Mouse (Mus musculus): ENCODE data around the gene Hoxc10.
A peak's percentile ranks its signal among the peaks of the same experiment; 100 is the strongest.

Gene Hoxc10

DNA sequence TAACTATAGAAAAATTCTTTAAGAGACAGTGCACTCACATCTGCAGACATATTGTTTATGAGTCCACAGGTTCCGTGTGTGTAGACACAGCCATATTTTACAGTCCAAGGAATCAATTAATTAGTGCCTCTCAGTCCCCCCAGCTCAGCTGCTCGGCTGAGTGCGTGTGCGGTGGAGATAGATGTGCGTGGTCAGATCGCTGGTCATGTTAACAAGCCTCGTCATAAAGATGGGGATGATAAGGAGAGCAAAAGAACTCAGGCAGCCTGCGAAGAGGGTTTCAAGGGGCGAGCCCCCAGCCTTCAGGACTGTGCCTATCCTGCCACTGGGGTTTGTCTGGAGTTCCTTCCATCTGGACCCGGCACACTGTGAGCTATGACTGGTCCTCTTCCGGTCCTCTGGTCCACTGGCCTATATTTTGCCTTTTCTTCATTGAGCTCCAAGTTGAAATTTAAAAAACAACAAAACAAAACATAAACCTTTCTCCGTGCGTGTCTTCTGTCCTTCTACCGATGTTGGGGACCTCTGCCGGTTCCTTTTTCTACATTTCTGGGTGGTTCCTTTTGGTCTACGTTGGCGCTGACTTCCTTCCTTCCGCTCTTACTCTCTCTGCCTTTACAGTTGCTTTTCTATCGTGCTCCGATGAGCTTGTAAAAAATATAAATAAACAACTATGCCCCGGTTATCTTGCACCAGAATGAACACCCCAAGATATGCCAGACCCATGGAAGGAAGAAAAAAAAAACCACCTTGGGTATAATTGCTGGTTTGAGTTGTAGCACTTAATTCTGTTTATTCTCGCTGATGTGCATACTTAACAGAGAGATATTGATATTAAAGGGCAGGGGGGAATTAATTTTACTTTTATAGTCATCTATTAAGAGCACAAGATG, 21.2 kb upstream of the Hoxc10 start:
- no peak for DNase-seq (ENCODE audit: low spot score)

DNA sequence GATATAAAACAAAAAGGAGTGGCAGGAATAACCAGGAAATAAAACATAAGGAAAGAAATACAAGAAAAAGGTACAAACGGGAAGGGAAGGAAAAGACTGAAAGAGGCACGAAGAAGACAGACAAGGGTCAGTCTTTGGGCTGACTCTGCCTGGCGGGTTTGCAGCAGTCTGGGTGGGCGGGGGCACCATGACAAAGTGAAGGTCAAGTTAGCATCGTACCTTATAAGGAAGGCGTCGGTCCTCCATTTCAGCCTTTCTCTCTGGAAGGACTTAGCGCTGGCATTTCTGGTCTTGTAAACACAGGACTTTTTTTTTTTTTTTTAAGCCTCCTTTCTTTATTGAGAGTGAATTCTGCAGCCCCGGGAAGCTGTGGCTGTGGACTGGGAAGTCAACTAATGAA, 19.3 kb upstream of the Hoxc10 start:
- no peak for DNase-seq (ENCODE audit: low spot score)

GRCm38 (mm10) chr15:102948842-102949241, 17.8 kb upstream of the Hoxc10 start:
- no peak for DNase-seq (ENCODE audit: low spot score)

DNA sequence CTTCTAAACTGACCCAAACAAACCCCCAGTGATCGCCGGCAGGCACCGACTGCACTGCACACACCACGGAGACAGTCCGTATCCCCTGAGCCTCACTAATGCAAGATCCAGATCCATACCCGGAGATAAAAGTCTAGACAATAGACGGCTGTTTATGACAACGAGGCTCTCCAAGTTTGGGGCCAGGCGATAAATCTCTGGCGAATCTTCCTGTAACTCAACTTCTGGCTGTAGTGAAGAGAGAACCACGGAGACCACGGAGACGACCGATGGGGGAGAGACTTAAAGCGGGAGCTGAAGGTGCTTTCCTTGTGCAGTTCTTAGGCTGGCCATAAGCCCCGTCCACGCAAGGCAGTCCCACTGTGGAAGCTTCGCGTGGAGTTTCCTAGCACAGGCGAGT, 16.9 kb upstream of the Hoxc10 start:
- DNase-seq (ENCODE audit: low spot score), result no peak

DNA sequence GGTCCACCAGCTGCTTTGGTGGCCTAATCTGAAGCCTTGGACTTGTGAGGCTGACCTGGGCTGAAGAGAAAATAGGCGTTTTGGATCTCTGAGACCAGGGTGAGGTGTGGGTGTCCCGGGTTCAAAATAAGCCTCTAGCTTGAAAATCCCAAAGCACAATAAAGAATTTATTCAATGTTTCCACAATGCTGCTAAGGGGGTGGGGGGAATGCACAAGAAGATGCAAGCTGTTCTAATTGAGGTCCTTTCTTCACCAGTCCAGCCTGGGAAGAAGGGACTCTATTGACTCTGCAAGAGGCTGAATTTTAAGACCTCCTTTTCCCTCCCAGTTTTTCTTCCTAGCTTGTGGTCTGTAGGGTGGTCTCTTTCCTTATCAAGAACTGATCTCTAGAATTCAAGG, 15.7 kb upstream of the Hoxc10 start:
- DNase-seq (ENCODE audit: low spot score), result no peak

DNA sequence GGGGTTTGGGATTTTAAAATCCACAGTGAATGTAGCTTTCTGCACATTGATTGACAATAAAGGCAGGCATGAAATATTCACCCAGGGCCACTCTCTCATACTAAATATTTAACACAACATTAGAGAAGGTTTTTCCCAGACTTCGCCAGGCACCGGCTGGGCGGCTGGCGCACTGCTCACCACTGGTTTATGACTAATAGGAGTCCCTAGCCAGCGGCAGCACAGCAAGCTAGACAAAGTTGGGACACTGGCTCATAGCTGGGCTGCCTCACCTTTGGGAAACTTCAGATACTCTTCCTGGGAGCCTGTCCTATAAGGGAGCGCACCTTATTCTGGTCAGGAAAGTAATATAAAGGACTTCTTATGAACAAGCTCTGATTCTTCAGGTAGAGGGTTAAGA, 13.0 kb upstream of the Hoxc10 start:
- DNase-seq (ENCODE audit: low spot score), result no peak

DNA sequence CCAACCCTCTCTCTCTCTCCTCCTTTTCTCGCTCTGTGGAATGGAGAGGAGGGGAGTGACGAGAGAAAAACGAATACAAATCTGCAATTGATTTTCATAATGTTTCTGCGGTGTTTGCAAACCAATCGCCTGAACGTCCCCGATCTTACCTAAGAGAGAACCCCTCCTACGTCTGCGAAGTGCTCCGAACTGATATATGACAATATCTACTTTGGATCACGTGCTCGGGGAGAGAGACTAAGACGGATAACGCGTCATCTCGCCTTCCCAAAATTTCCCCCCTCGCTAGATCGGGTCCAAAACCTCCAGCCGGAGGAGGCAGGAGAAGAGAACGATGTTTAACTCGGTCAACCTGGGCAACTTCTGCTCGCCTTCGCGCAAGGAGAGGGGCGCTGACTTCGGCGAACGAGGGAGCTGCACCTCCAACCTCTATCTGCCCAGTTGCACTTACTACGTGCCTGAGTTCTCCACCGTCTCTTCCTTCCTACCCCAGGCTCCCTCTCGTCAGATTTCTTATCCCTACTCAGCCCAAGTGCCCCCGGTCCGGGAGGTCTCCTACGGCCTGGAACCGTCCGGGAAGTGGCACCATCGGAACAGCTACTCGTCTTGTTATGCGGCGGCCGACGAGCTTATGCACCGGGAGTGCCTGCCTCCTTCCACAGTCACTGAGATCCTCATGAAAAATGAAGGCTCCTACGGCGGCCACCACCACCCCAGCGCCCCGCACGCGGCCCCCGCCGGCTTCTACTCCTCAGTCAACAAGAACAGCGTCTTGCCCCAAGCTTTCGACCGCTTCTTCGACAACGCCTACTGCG, 12.2 kb upstream of the Hoxc10 start, which contains the start of gene Hoxc11:
Gene Hoxc11, plus strand, starts transcription at position 236 of the 815 bp plus-strand sequence.
- no peak for DNase-seq (ENCODE audit: low spot score)

GRCm38 (mm10) chr15:102955007-102955382, 11.6 kb upstream of the Hoxc10 start:
- no peak for DNase-seq (ENCODE audit: low spot score)

DNA sequence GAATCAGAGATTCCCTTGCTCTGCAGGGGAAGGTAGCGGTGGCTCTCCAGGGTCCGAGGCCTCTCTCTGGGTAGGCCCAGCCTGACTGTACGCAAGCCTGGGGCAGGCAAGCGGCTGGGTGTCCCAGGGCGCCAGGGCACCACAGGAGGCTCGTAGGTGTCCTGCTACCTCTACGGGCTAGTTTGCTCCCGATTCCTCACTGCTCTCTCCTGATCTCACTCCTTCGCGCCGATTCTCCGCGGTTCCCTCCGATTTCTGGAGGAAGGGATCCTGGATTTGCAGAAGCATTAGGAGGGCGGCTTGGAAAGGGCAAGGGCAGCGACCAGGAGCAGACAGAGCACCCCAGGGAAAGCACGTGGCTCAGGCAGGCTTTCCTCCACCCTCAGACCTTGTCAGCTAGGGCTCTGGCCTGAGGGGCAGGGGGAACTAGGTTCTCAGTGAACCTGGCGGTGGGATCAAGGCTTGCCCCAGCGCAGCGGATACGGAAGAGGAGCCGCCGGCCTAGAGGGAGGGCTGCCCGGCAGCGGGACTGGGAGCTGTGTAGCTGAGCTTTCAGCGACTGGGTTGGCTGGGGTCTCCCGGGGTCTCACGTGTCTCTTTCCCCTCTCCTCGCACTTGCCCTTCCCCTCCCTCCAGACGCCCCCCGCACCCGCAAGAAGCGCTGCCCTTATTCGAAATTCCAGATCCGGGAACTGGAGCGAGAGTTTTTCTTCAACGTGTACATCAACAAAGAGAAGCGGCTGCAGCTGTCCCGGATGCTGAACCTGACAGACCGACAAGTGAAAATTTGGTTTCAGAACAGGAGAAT, 10.6 kb upstream of the Hoxc10 start:
- no peak for DNase-seq (ENCODE audit: low spot score)

DNA sequence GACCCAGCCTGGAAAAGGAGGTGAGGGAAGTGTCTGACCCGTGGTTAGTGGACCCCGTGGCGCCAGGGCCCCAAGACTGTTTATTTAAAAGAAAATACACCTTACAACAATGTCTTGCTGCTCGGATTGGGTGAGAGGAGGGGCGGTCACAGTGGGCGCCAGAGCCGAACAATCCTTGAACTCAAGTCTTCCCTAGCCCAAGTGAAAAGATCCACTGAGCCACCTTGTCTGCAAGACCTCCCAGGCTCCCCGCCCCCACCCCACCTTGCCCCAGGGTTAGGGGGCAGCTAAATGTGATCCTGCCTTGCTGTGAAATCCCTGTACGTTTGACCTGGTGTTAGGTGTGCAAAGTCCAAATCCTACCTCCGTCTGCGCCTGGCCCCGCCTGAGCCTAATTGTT, 9.7 kb upstream of the Hoxc10 start:
- no peak for DNase-seq (ENCODE audit: low spot score)

DNA sequence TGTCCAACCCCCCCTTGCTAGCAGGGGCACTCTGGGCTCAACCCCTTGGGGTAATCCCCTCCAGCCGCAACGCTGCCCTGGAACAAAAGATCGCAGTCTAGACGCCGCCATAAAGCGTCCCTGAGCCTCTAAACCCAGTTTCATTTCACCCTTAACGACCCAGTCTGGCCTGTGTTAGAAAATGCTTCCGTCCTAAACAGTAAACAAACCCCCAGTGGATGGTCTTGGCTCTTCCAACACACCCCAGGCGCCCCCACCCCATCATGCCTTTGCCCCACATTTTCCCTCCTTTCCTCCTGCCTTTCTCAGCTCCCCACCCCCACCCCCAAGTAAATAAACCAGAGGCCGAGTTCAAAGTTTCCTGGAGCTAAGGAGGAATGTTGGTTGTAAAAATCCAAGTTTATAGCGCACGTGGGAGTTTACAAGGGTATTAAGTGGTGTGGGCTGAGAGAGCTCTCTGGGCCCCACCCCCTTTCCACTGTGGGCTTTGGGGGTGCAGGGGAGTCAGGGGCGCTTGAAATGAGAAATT, 6.9 kb upstream of the Hoxc10 start:
- DNase-seq (ENCODE audit: low spot score), result no peak

DNA sequence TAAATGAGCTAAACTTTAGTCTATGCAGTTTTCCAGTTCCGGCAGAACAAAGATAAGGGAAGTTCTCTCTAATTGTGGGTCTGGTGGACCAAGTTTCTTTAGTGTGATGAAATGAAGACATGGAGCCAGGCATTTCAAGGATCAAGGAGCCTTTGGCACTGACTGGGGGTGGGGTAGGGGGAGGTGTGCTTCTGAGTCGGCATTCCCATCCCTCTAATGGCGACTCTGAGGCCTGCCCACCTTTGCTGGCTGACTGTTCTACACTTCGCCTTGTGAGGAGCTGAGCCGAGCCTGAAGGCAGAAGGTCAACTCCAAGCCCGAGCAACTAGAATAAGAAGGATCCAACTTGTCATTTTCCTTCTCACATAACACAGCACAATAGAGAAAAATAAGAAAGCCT, 4.9 kb upstream of the Hoxc10 start:
- no peak for DNase-seq (ENCODE audit: low spot score)

DNA sequence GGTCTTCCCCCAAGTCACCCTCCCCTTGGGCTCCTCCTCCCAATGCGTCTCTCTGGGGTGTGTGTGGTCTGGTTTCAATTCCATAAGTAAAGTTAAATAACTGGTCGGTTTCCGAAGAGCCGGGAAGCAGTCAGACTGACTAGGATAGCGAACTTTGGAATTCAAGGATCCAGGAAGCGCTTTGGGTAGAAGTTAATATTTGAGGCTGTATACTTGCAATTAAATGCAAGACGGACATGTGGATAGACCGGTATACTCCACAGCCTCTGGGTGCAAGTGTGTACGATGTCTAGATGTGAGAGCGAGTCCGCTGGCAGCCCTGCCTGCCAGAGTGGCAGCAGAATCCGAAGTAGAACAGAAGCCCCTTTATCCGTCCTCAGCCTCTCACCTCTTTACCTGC, 4.1 kb upstream of the Hoxc10 start:
- no peak for DNase-seq (ENCODE audit: low spot score)

DNA sequence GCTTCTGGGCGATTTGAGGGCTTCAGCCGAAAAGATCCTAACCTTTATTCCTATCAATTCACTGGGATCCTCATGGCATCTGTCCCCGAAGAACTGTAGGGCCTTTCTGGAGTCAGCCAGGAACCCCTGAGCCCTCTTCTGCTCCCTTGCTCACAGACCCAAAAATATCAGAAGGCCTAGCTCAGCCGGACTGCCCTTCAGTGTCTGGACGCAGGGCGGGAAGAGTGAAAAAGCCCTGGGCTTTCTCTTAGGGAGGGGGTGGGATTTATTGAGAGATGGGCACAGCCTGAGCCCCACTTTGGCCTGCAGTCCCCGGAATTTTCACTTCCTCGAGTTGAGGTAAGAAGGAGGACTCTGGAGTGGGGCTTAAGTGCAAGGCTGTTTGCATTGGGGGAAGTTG, 3.3 kb upstream of the Hoxc10 start:
- DNase-seq (ENCODE audit: low spot score), result no peak

GRCm38 (mm10) chr15:102963671-102964640, 2.6 kb upstream of the Hoxc10 start:
- DNase-seq (ENCODE audit: low spot score), result no peak

GRCm38 (mm10) chr15:102965003-102965891, 1.3 kb upstream of the Hoxc10 start:
- DNase-seq (ENCODE audit: low spot score), result no peak

DNA sequence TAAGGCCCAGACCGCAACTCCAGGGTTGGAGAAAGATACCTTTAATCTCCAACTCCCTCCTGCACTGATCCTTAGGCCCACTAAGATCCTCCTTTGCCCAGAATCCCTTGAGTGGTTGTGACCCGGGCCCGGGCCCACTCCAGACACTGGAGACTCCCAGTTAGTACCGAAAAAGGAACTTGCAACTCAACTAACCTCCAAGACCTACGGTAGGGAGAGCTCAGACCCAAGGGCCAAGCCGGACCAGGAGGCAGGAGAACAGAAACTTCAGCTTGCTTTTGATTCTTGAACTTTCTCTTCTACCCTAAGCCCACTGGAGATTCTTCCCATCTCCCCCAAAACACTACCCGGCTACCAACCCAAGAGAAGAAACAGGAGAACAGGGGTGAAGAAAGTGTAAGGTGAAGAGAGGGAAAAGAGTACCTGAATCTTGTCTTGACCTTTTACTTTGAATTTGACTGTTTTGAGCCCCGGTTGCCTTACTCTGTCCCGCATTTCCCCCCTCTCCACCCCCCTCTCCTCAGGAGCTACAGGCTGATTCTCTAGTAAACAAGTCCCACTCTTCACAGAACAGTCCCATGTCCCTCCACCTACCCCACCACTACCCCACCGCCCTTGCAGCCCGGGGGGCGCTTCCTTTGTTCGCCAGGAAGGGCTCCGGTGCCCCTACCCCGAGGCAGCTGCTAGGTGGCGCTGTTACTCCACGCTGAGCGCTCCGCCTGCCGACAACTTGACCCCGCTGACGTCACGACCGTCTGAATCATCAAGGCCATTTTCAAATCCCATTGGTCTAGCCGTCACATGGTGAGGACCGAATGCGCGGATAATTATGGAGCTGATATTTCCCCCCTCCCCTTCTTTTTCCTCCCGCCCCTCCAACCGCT, 462 bp upstream of the Hoxc10 start:
- DNase-seq (ENCODE audit: low spot score), result peak; percentile 94

DNA sequence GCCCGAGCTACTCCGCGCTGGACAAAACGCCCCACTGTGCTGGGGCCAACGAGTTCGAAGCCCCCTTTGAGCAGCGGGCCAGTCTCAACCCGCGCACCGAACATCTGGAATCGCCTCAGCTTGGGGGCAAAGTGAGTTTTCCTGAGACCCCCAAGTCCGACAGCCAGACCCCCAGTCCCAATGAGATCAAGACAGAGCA, 615 bp downstream of the Hoxc10 start, which contains the start of gene Hoxc5:
Gene Hoxc5, plus strand, starts transcription at position 132 of the 199 bp plus-strand sequence.
- no peak for DNase-seq (ENCODE audit: low spot score)
